Mouse (Mus musculus) liver, embryonic 16.5 days (tissue): ENCODE data around the gene Rab14. TPM values are rescaled to one million over a fixed set of nuclear protein-coding genes. Genes with fewer than 3 reads are reported as not detected.

ENCODE experiments used
- ATAC-seq: fragments of 200-750 bp; cut with Nextera tagmentation; 2 replicates; pipeline ENCODE4 v1.8.0; 2017; ENCODE audit warnings: low read depth, mild to moderate bottlenecking, moderate number of reproducible peaks, moderate library complexity
- H3K27ac ChIP-seq: fragments of 300-500 bp; sonication (generic); 2 replicates; pipeline ENCODE4 v1.5.1; 2014; ENCODE audit warnings: mild to moderate bottlenecking, low read length
- H3K27me3 ChIP-seq: fragments of 300-500 bp; sonication (generic); 2 replicates; pipeline ENCODE4 v1.6.1; 2014; ENCODE audit warnings: low read depth, low read length, mixed read lengths; ENCODE audit not compliant: control insufficient read depth, insufficient read depth
- H3K36me3 ChIP-seq: fragments of 300-500 bp; sonication (generic); 2 replicates; pipeline ENCODE4 v1.6.1; 2014; ENCODE audit warnings: mild to moderate bottlenecking; ENCODE audit not compliant: control insufficient read depth, insufficient read depth
- H3K4me1 ChIP-seq: fragments of 300-500 bp; sonication (generic); 2 replicates; pipeline ENCODE4 v1.6.1; 2014; ENCODE audit warnings: low read depth, low read length, mixed read lengths; ENCODE audit not compliant: control insufficient read depth
- H3K4me2 ChIP-seq: fragments of 300-500 bp; sonication (generic); 2 replicates; pipeline ENCODE4 v1.6.1; 2014; ENCODE audit warnings: low read depth, low read length, mixed read lengths
- H3K4me3 ChIP-seq: fragments of 300-500 bp; sonication (generic); 2 replicates; pipeline ENCODE4 v1.5.1; 2014; ENCODE audit warnings: low read depth, mild to moderate bottlenecking, low read length
- H3K9ac ChIP-seq: fragments of 300-500 bp; sonication (generic); 2 replicates; pipeline ENCODE4 v1.6.1; 2014; ENCODE audit warnings: low read depth, low read length
- H3K9me3 ChIP-seq: fragments of 300-500 bp; sonication (generic); replicated peaks from 2 replicates; pipeline ENCODE4 v1.6.1; 2016; ENCODE audit warnings: low read length; ENCODE audit not compliant: control insufficient read depth
- WGBS: fragments of 180-500 bp; shearing (Covaris S2); extraction: QIAGEN DNeasy Blood & Tissue Kit; methylation state at CpG from one replicate; pipeline ENCODE4 v1.1.7; 2014; ENCODE audit not compliant: insufficient replicate concordance; 5-methylcytosine and 5-hydroxymethylcytosine counted together
- polyA plus RNA-seq: library from polyadenylated mRNA; unstranded; fragments of >200 nt; fragmentation: Nextera tagmentation; extraction: Ambion mirVana; gene quantifications from 2 replicates; pipeline ENCODE4 v1.2.1, GENCODE M21; 2015

Rab14 gene
- polyA plus RNA-seq: 110 and 114 TPM in 2 replicates

GRCm38 (mm10) chr2:35200898-35201668 lies at the start of gene Rab14:
Rab14 (minus strand) TSS chr2:35201120.
- H3K9ac ChIP-seq: peak within 1 kb of the TSS; percentile 99
- peak within 1 kb of the TSS; percentile 94 for H3K4me3 ChIP-seq
- H3K4me2 ChIP-seq: peak within 1 kb of the TSS; percentile 97
- peak within 1 kb of the TSS; percentile 96 for H3K27ac ChIP-seq
- peak; percentile 94 for ATAC-seq
- under 1% methylated on average over 47 of the region's 47 CpGs for WGBS
- no peaks in the 10 kb centered on the region for H3K36me3 ChIP-seq
- no peaks in the 10 kb centered on the region for H3K27me3 ChIP-seq
- H3K9me3 ChIP-seq: no peaks in the 10 kb centered on the region
- H3K4me1 ChIP-seq: peaks cover 17% of the 10 kb centered on the region

- H3K4me2 ChIP-seq: no peak overlapping the region
- H3K4me1 ChIP-seq: no peaks in the 10 kb centered on the region
- no peaks in the 10 kb centered on the region for H3K9me3 ChIP-seq
- H3K27ac ChIP-seq: no peak overlapping the region
- no peak overlapping the region for H3K9ac ChIP-seq
- no peaks in the 10 kb centered on the region for H3K27me3 ChIP-seq
- no peak for ATAC-seq
- H3K4me3 ChIP-seq: no peak overlapping the region
- no peaks in the 10 kb centered on the region for H3K36me3 ChIP-seq
- WGBS: 21% methylated on average over 5 of the region's 5 CpGs
Observed at GRCm38 (mm10) chr2:35247763-35248162, 46.8 kb upstream of the Rab14 start.

GRCm38 (mm10) chr2:35244241-35244640 lies 43.3 kb upstream of the Rab14 start:
- no peaks in the 10 kb centered on the region for H3K27me3 ChIP-seq
- H3K9ac ChIP-seq: no peak overlapping the region
- H3K4me2 ChIP-seq: no peak overlapping the region
- no peaks in the 10 kb centered on the region for H3K36me3 ChIP-seq
- no peak overlapping the region for H3K27ac ChIP-seq
- H3K9me3 ChIP-seq: no peaks in the 10 kb centered on the region
- no peaks in the 10 kb centered on the region for H3K4me1 ChIP-seq
- no peak for ATAC-seq
- H3K4me3 ChIP-seq: no peak overlapping the region
- 14% methylated on average over 3 of the region's 3 CpGs for WGBS

GRCm38 (mm10) chr2:35235021-35235420 lies 34.1 kb upstream of the Rab14 start:
- Histone ChIP-seq H3K9ac (no peak overlapping the region), H3K9me3 (no peaks in the 10 kb centered on the region), H3K4me2 (no peak overlapping the region), H3K36me3 (no peaks in the 10 kb centered on the region), H3K27me3 (no peaks in the 10 kb centered on the region), H3K4me3 (no peak overlapping the region), H3K27ac (no peak overlapping the region), H3K4me1 (peaks cover 7% of the 10 kb centered on the region)
- 71% methylated on average over 6 of the region's 6 CpGs for WGBS
- no peak for ATAC-seq

- H3K27me3 ChIP-seq: no peaks in the 10 kb centered on the region
Observed at GRCm38 (mm10) chr2:35233898-35234297, 33.0 kb upstream of the Rab14 start.

GRCm38 (mm10) chr2:35232595-35233445 lies 31.9 kb upstream of the Rab14 start:
- peaks cover 7% of the 10 kb centered on the region for H3K4me1 ChIP-seq
- no peak overlapping the region for H3K4me2 ChIP-seq
- no peak overlapping the region for H3K9ac ChIP-seq
- H3K9me3 ChIP-seq: no peaks in the 10 kb centered on the region
- 35% methylated on average over 17 of the region's 17 CpGs for WGBS
- peak overlapping the region; percentile 43; the same call in 1 of the 2 replicates for H3K27ac ChIP-seq
- H3K4me3 ChIP-seq: no peak overlapping the region
- ATAC-seq: no peak
- no peaks in the 10 kb centered on the region for H3K36me3 ChIP-seq
- H3K27me3 ChIP-seq: no peaks in the 10 kb centered on the region

More at GRCm38 (mm10) chr2:35233898-35234297, 33.0 kb upstream of the Rab14 start:
- H3K36me3 ChIP-seq: no peaks in the 10 kb centered on the region
- H3K4me2 ChIP-seq: no peak overlapping the region
- no peak overlapping the region for H3K9ac ChIP-seq
- no peak overlapping the region for H3K27ac ChIP-seq
- peak; percentile 74 for ATAC-seq
- no peaks in the 10 kb centered on the region for H3K9me3 ChIP-seq
- H3K4me3 ChIP-seq: no peak overlapping the region
- peaks cover 7% of the 10 kb centered on the region for H3K4me1 ChIP-seq
- 28% methylated on average over 3 of the region's 3 CpGs for WGBS

- H3K9me3 ChIP-seq: no peaks in the 10 kb centered on the region
- WGBS: 33% methylated on average over 2 of the region's 2 CpGs
- no peak overlapping the region for H3K9ac ChIP-seq
- H3K4me2 ChIP-seq: no peak overlapping the region
- H3K27ac ChIP-seq: peak overlapping the region; percentile 43; the same call in 1 of the 2 replicates
- no peaks in the 10 kb centered on the region for H3K27me3 ChIP-seq
- peaks cover 7% of the 10 kb centered on the region for H3K4me1 ChIP-seq
- no peak overlapping the region for H3K4me3 ChIP-seq
- ATAC-seq: no peak; the same call in 1 of the 2 replicates
- no peaks in the 10 kb centered on the region for H3K36me3 ChIP-seq
Observed at GRCm38 (mm10) chr2:35231871-35232270, 31.0 kb upstream of the Rab14 start.

- Histone ChIP-seq H3K27me3 (no peaks in the 10 kb centered on the region), H3K36me3 (no peaks in the 10 kb centered on the region), H3K4me1 (peaks cover 7% of the 10 kb centered on the region), H3K27ac (no peak overlapping the region), H3K4me2 (no peak overlapping the region), H3K4me3 (no peak overlapping the region), H3K9ac (no peak overlapping the region), H3K9me3 (no peaks in the 10 kb centered on the region)
- 9% methylated on average over 8 of the region's 8 CpGs for WGBS
- ATAC-seq: no peak
Observed at GRCm38 (mm10) chr2:35230215-35230614, 29.3 kb upstream of the Rab14 start.

GRCm38 (mm10) chr2:35228145-35228544 lies 27.2 kb upstream of the Rab14 start:
- Histone ChIP-seq H3K4me2 (no peak overlapping the region), H3K9me3 (no peaks in the 10 kb centered on the region), H3K27me3 (no peaks in the 10 kb centered on the region), H3K36me3 (no peaks in the 10 kb centered on the region), H3K4me1 (no peaks in the 10 kb centered on the region; the same call in none of the 2 replicates), H3K4me3 (no peak overlapping the region), H3K9ac (no peak overlapping the region), H3K27ac (no peak overlapping the region)
- no peak for ATAC-seq
- 74% methylated on average over 4 of the region's 4 CpGs for WGBS
